Mouse (Mus musculus): ENCODE data around the gene 2410131K14Rik. TPM values are rescaled to one million over a fixed set of nuclear protein-coding genes. Genes with fewer than 3 reads are reported as not detected.

Gene 2410131K14Rik
- polyA plus RNA-seq, 1 experiment from 2014 or later: 5.7 TPM

DNA sequence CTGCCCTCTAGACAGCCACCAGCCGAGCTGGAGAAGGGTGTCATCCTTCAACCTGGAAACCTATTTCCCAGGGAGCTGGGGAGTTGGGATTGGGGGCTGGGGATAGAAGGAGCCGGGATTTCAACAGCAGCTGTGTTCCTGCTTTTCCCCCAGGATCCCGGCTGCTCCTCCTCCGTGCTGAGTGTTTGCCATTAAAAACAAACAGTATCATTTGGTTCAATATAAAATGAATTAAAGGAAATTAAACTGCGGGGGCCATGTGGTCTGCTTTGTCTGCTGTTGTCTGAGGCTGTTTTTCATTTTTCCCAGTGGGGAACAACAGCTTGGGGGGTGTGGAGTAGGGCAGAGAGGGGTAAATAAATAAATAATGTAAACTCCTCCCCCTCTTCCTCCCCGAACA is 27.6 kb upstream of the 2410131K14Rik start:
- no peak overlapping the region for H3K4me2 ChIP-seq (ENCODE audit: low read length)
- no peak overlapping the region for H3K27ac ChIP-seq (replicated peaks in 1 of 2; ENCODE audit: control insufficient read depth in 1 of 2, insufficient read depth in 1 of 2, low read depth in 2 of 2, low read length in 2 of 2)
- peaks cover 7 to 10% of the 10 kb centered on the region in 2 experiments; a peak in 3 of 4 replicates for H3K4me1 ChIP-seq (ENCODE audit: control insufficient read depth in 2 of 2, insufficient read depth in 2 of 2, low read length in 2 of 2)
- no peaks in the 10 kb centered on the region for H3K27me3 ChIP-seq (ENCODE audit: control insufficient read depth, insufficient read depth, low read length)
- no peak overlapping the region for H3K4me3 ChIP-seq (ENCODE audit: control insufficient read depth in 1 of 2, insufficient read depth in 1 of 2, low read depth in 1 of 2, low read length in 2 of 2)
- no peaks in the 10 kb centered on the region for H3K9me3 ChIP-seq (ENCODE audit: control insufficient read depth, low read length)
- ATAC-seq (ENCODE audit: insufficient number of reproducible peaks, insufficient read depth, low FRiP score, low read depth): no peak
- no peaks in the 10 kb centered on the region for H3K36me3 ChIP-seq (ENCODE audit: control insufficient read depth, insufficient read depth, low read length)
- 57% methylated on average over 6 of the region's 6 CpGs for WGBS
- H3K9ac ChIP-seq (ENCODE audit: low read length): no peak overlapping the region

DNA sequence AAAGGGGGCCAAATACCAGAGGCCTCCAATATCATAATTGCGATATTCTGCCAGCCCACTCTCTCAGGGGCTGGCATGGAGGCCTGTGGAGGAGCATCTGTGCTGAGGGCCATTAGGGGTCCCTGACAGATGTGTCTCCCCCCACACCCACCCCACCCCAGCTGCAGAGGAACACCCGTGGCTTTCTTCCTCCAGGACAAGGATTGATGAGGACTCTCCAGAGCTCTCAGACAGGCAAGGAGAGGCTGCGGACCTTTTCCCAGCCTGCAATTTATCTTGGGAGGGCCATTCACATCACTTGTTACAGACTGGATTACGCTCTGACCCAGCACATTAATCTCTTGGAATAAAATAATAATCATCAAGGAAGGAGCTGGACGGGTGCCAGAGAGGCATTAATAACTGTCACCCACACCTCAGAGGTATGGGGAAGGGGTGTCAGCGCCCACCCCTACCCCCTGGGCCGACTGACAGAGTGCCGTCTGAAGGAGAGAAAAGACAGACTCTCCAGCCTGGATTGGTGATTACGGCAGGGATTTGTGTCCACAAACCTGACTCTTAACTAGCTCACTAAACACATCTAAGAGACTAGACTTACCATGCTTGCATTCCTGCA is 21.8 kb upstream of the 2410131K14Rik start:
- Histone ChIP-seq H3K9me3 (ENCODE audit: control insufficient read depth, low read length) (no peaks in the 10 kb centered on the region), H3K4me3 (ENCODE audit: control insufficient read depth in 1 of 2, insufficient read depth in 1 of 2, low read depth in 1 of 2, low read length in 2 of 2) (no peak overlapping the region), H3K27ac (replicated peaks in 1 of 2; ENCODE audit: control insufficient read depth in 1 of 2, insufficient read depth in 1 of 2, low read depth in 2 of 2, low read length in 2 of 2) (no peak overlapping the region), H3K9ac (ENCODE audit: low read length) (no peak overlapping the region), H3K4me2 (ENCODE audit: low read length) (no peak overlapping the region), H3K36me3 (ENCODE audit: control insufficient read depth, insufficient read depth, low read length) (no peaks in the 10 kb centered on the region), H3K4me1 (ENCODE audit: control insufficient read depth in 2 of 2, insufficient read depth in 2 of 2, low read length in 2 of 2) (no peaks in the 10 kb centered on the region), H3K27me3 (ENCODE audit: control insufficient read depth, insufficient read depth, low read length) (no peaks in the 10 kb centered on the region)
- no peak for ATAC-seq (ENCODE audit: insufficient number of reproducible peaks, insufficient read depth, low FRiP score, low read depth)
- WGBS: 67% methylated on average over 9 of the region's 9 CpGs

DNA sequence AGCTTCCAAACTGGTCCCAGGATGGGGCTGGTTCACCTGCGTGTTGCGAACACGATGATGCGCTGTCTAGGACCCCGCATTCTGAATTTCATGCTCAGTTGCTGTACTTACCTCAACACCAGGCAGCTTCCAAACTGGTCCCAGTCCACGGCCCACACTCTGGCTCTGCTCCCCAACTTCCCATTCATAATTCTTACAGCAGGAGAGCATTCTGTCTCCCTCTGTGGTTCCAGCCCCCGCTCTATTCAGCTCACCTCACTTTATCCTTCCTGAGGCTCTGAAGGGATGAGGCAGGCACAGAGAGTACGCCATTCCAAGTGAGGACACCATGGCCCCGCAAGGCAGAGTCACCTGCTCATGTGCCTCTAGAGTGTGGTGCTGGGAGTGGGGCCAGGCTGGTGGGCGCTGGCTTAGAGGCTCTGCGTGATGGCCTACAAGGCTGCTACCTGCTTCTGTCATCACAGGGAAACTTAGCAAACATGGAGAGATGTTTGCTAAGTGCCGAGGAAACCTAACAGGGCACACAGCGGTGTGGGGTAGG is 14.9 kb upstream of the 2410131K14Rik start:
- 92% methylated on average over 13 of the region's 13 CpGs for WGBS
- H3K27ac ChIP-seq (replicated peaks in 1 of 2; ENCODE audit: control insufficient read depth in 1 of 2, insufficient read depth in 1 of 2, low read depth in 2 of 2, low read length in 2 of 2): no peak overlapping the region
- no peak overlapping the region for H3K9ac ChIP-seq (ENCODE audit: low read length)
- no peaks in the 10 kb centered on the region for H3K36me3 ChIP-seq (ENCODE audit: control insufficient read depth, insufficient read depth, low read length)
- no peaks in the 10 kb centered on the region for H3K27me3 ChIP-seq (ENCODE audit: control insufficient read depth, insufficient read depth, low read length)
- H3K4me1 ChIP-seq (ENCODE audit: control insufficient read depth in 2 of 2, insufficient read depth in 2 of 2, low read length in 2 of 2): no peaks in the 10 kb centered on the region
- H3K4me3 ChIP-seq (ENCODE audit: control insufficient read depth in 1 of 2, insufficient read depth in 1 of 2, low read depth in 1 of 2, low read length in 2 of 2): no peak overlapping the region
- H3K4me2 ChIP-seq (ENCODE audit: low read length): no peak overlapping the region
- H3K9me3 ChIP-seq (ENCODE audit: control insufficient read depth, low read length): no peaks in the 10 kb centered on the region
- no peak for ATAC-seq (ENCODE audit: insufficient number of reproducible peaks, insufficient read depth, low FRiP score, low read depth)

DNA sequence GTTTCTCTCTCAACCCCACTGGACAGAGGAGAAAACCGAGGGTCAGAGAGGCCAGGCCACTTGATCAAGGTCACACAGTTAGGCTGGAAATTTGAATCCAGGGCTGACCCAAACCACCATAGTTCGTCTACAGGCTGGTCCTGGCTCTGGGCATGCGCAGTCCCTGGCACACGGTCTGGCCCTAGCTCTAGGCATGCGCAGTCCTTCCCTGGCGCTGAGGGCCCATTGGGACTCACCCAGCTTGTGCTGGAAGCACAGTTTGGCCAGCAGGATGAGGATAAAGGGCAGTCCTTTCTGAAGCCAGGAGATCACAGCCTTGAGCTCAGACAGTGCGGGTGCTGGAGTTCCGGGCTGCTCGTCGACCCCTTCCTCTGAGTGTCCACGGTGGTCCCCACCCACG is 8.1 kb upstream of the 2410131K14Rik start:
- no peaks in the 10 kb centered on the region for H3K9me3 ChIP-seq (ENCODE audit: control insufficient read depth, low read length)

DNA sequence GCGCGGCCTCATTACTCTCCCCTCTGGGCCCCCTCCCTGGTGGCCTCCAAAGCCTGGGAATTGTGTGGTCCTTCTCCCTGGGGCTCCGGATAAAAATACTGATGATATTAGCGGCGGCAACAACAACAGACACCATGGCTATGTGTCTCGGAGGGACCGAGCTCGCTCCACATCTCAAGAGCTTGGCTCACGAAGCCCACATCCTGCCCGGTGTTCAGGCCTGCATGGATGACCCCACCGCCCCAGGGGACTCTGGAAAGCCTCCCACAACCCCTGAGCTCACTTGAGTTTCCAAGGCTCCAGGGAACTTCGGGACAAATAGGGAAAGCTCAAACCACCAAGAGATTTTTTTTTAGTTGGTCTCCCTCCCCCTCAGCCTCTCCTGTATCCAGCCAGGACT is 5.4 kb upstream of the 2410131K14Rik start:
- Histone ChIP-seq H3K27me3 (ENCODE audit: control insufficient read depth, insufficient read depth, low read length) (no peaks in the 10 kb centered on the region), H3K9ac (ENCODE audit: low read length) (no peak overlapping the region), H3K9me3 (ENCODE audit: control insufficient read depth, low read length) (no peaks in the 10 kb centered on the region), H3K4me1 (ENCODE audit: control insufficient read depth in 2 of 2, insufficient read depth in 2 of 2, low read length in 2 of 2) (peaks cover 0 to 4% of the 10 kb centered on the region in 2 experiments; a peak in 1 of 4 replicates), H3K27ac (replicated peaks in 1 of 2; ENCODE audit: control insufficient read depth in 1 of 2, insufficient read depth in 1 of 2, low read depth in 2 of 2, low read length in 2 of 2) (no peak overlapping the region), H3K4me3 (ENCODE audit: control insufficient read depth in 1 of 2, insufficient read depth in 1 of 2, low read depth in 1 of 2, low read length in 2 of 2) (no peak overlapping the region), H3K4me2 (ENCODE audit: low read length) (no peak overlapping the region), H3K36me3 (ENCODE audit: control insufficient read depth, insufficient read depth, low read length) (no peaks in the 10 kb centered on the region)
- WGBS: 77% methylated on average over 12 of the region's 12 CpGs
- no peak for ATAC-seq (ENCODE audit: insufficient number of reproducible peaks, insufficient read depth, low FRiP score, low read depth)

More for the DNA sequence above, 8.1 kb upstream of the 2410131K14Rik start:
- Histone ChIP-seq H3K4me3 (ENCODE audit: control insufficient read depth in 1 of 2, insufficient read depth in 1 of 2, low read depth in 1 of 2, low read length in 2 of 2) (no peak overlapping the region), H3K4me2 (ENCODE audit: low read length) (no peak overlapping the region), H3K27me3 (ENCODE audit: control insufficient read depth, insufficient read depth, low read length) (no peaks in the 10 kb centered on the region), H3K9ac (ENCODE audit: low read length) (no peak overlapping the region), H3K27ac (replicated peaks in 1 of 2; ENCODE audit: control insufficient read depth in 1 of 2, insufficient read depth in 1 of 2, low read depth in 2 of 2, low read length in 2 of 2) (no peak overlapping the region), H3K36me3 (ENCODE audit: control insufficient read depth, insufficient read depth, low read length) (no peaks in the 10 kb centered on the region), H3K4me1 (ENCODE audit: control insufficient read depth in 2 of 2, insufficient read depth in 2 of 2, low read length in 2 of 2) (no peaks in the 10 kb centered on the region; a peak in 1 of 4 replicates)
- no peak for ATAC-seq (ENCODE audit: insufficient number of reproducible peaks, insufficient read depth, low FRiP score, low read depth)
- 78% methylated on average over 12 of the region's 12 CpGs for WGBS

DNA sequence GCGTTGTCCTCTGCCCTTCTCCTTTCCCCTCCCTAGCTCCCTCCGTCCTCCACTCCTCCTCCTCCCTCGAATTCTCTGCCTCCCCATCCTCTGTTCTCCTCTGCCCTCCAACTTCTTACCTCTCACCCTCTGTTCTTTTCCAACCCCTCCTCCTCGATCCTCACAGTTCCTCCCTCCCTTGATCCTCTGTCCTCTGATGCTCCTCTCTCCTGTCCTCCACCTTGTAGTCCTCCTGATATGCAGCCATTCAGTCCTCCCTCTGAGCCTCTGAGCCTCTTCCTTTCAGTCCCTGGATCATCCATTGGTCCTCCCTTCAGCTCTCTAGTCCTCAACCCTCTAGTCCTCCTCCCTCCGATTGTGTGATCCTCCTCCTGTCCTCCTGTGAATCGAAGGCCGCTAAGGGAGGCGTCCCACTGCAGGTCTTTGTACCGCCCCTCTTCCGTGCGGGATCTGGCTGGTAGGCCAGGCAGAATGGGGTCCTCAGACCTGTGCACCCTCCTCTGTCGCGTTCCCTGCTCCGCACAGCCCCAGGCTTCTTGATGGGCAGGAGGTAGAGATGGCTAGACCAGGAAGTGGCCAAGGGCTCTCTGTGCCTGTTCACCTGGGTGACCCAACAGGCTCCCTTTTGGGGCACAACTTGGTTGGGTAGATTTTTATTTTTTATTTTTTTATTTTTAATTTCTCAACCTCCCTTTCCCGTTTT is 730 bp downstream of the 2410131K14Rik start:
- Histone ChIP-seq H3K9me3 (ENCODE audit: control insufficient read depth, low read length) (no peaks in the 10 kb centered on the region), H3K9ac (ENCODE audit: low read length) (peak overlapping the region; percentile 83), H3K4me1 (ENCODE audit: control insufficient read depth in 2 of 2, insufficient read depth in 2 of 2, low read length in 2 of 2) (peaks cover 5 to 18% of the 10 kb centered on the region in 2 experiments; a peak in 3 of 4 replicates), H3K27ac (replicated peaks in 1 of 2; ENCODE audit: control insufficient read depth in 1 of 2, insufficient read depth in 1 of 2, low read depth in 2 of 2, low read length in 2 of 2) (peak overlapping the region; percentile 71 to 73), H3K4me3 (ENCODE audit: control insufficient read depth in 1 of 2, insufficient read depth in 1 of 2, low read depth in 1 of 2, low read length in 2 of 2) (peak overlapping the region; percentile 65 to 87), H3K36me3 (ENCODE audit: control insufficient read depth, insufficient read depth, low read length) (peaks cover 11% of the 10 kb centered on the region; the same call in 1 of the 2 replicates), H3K4me2 (ENCODE audit: low read length) (peak overlapping the region; percentile 95), H3K27me3 (ENCODE audit: control insufficient read depth, insufficient read depth, low read length) (no peaks in the 10 kb centered on the region)
- 12% methylated on average over 15 of the region's 15 CpGs for WGBS
- no peak for ATAC-seq (ENCODE audit: insufficient number of reproducible peaks, insufficient read depth, low FRiP score, low read depth)

DNA sequence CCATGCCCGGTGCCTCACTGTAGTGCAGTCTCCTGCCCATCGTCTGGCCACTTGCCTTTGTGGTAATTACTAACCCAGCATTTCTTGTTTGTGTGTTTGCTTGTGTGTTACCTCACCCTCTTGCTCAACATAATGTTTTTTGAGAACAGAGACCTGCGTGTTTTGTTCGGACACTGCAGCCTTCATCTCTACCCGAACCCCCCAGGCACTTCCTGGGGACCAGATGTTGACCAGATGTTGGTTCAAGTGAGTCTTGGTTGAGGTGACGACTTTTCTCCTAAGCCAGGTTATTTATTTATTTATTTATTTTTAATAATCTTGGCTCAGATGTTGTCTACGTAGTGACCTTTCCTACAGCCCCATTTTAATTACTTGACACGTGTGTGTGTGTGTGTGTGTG is 2.4 kb downstream of the 2410131K14Rik start:
- H3K4me1 ChIP-seq (ENCODE audit: control insufficient read depth in 2 of 2, insufficient read depth in 2 of 2, low read length in 2 of 2): peaks cover 5 to 20% of the 10 kb centered on the region in 2 experiments; a peak in 3 of 4 replicates
- no peaks in the 10 kb centered on the region for H3K27me3 ChIP-seq (ENCODE audit: control insufficient read depth, insufficient read depth, low read length)
- H3K9ac ChIP-seq (ENCODE audit: low read length): no peak overlapping the region
- H3K36me3 ChIP-seq (ENCODE audit: control insufficient read depth, insufficient read depth, low read length): peaks cover 11% of the 10 kb centered on the region; the same call in 1 of the 2 replicates
- no peak for ATAC-seq (ENCODE audit: insufficient number of reproducible peaks, insufficient read depth, low FRiP score, low read depth)
- no peaks in the 10 kb centered on the region for H3K9me3 ChIP-seq (ENCODE audit: control insufficient read depth, low read length)
- H3K4me2 ChIP-seq (ENCODE audit: low read length): no peak overlapping the region
- no peak overlapping the region for H3K4me3 ChIP-seq (ENCODE audit: control insufficient read depth in 1 of 2, insufficient read depth in 1 of 2, low read depth in 1 of 2, low read length in 2 of 2)
- 88% methylated on average over 8 of the region's 8 CpGs for WGBS
- no peak overlapping the region for H3K27ac ChIP-seq (replicated peaks in 1 of 2; ENCODE audit: control insufficient read depth in 1 of 2, insufficient read depth in 1 of 2, low read depth in 2 of 2, low read length in 2 of 2)
